In the genomic region with DNA sequence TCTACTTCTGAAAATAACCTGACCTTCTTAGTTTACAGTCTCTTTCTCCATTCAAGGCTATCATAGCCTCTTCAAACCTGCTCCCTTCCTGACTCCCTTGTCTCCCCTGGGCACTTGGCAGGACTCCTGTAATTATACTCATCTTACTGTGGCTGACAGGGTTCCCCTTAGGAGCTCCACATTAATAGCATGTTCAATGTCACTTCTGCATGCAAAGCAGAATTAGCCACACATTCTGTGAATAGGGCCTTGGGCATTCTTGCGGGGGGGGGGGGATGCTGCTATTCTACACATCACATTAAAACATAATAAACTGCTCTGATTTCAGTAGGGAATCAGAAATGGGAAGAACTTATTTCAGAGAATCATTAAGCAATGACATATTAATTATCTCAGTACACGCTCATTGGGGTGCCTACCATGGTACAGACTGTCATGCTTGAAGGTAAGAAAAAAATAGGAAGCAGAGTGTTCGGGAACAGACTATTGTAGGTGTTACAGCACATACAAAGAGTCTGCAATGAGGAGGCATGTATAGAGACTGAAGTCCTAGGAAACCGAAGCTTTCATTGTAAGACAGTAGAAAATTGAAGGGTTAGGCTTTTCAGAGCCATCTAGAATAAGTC, we compare ENCODE assay signal across 21 mouse cellular contexts.
"Had no signal": no experiment of that assay in that cellular context is flagged by ENCODE, and none has a peak within 500 bp of the region (broad histone marks: within the 10 kb centered on the region; RNA-seq: fewer than 3 reads in every experiment).

No protein-coding gene starts in this region.

- H3K27me3 ChIP-seq: limb, embryonic 12.5 days; limb, embryonic 15.5 days; lung, embryonic 15.5 days; megakaryocyte, embryonic 14.5 days; midbrain, embryonic 12.5 days; neural tube, embryonic 12.5 days; stomach, embryonic 15.5 days had no signal

- H3K9me3 ChIP-seq: limb, embryonic 12.5 days; limb, embryonic 15.5 days; lung, embryonic 15.5 days; megakaryocyte, embryonic 14.5 days; midbrain, embryonic 12.5 days; neural tube, embryonic 12.5 days; stomach, embryonic 15.5 days had no signal

- H3K27ac ChIP-seq: limb, embryonic 12.5 days; limb, embryonic 15.5 days; liver, embryonic 14.5 days; lung, embryonic 15.5 days; midbrain, embryonic 12.5 days; neural tube, embryonic 12.5 days; stomach, embryonic 15.5 days had no signal

- H3K36me3 ChIP-seq: limb, embryonic 12.5 days; limb, embryonic 15.5 days; lung, embryonic 15.5 days; midbrain, embryonic 12.5 days; neural tube, embryonic 12.5 days; stomach, embryonic 15.5 days had no signal

- DNase-seq: kidney, adult 18-20 months; kidney, adult 9 months; kidney, postnatal 14 days; kidney, postnatal 4 days; left cerebral cortex, postnatal 4 days; liver, postnatal 0 days; lung, postnatal 10 days; lung, postnatal 36 days; retina, postnatal 1 day; right cerebral cortex, postnatal 25 days; spleen, adult 18-20 months; thymus, postnatal 25 days had no signal

- H3K4me1 ChIP-seq: limb, embryonic 12.5 days; limb, embryonic 15.5 days; lung, embryonic 15.5 days; megakaryocyte, embryonic 14.5 days; midbrain, embryonic 12.5 days; neural tube, embryonic 12.5 days; stomach, embryonic 15.5 days had no signal

- H3K4me3 ChIP-seq: limb, embryonic 12.5 days; limb, embryonic 15.5 days; lung, embryonic 15.5 days; megakaryocyte, embryonic 14.5 days; midbrain, embryonic 12.5 days; neural tube, embryonic 12.5 days; stomach, embryonic 15.5 days had no signal

- ATAC-seq: liver, postnatal 0 days had no signal

- H3K4me2 ChIP-seq: limb, embryonic 12.5 days; limb, embryonic 15.5 days; liver, embryonic 11.5 days; lung, embryonic 15.5 days; midbrain, embryonic 12.5 days; neural tube, embryonic 12.5 days; stomach, embryonic 15.5 days had no signal

- H3K9ac ChIP-seq: limb, embryonic 12.5 days; limb, embryonic 15.5 days; liver, embryonic 14.5 days; liver, postnatal 0 days; lung, embryonic 15.5 days; midbrain, embryonic 12.5 days; neural tube, embryonic 12.5 days; stomach, embryonic 15.5 days had no signal
